Mouse (Mus musculus): ENCODE measurements around the gene Ttc28. TPM values are rescaled to one million over a fixed set of nuclear protein-coding genes. Genes with fewer than 3 reads are reported as not detected.

The Ttc28 gene
- polyA plus RNA-seq, 1 experiment from 2014 or later = 5.4 TPM

- no peak for TF ChIP-seq CTCF (IDR thresholded peaks at IDR 0.05)
- TF ChIP-seq EP300 (IDR thresholded peaks at IDR 0.05) = no peak
- Histone ChIP-seq H3K27me3 (replicated peaks; ENCODE audit: insufficient read depth, low read length) (no peaks in the 10 kb centered on the region), H3K9ac (replicated peaks; ENCODE audit: low read depth) (no peak overlapping the region), H3K4me1 (ENCODE audit: insufficient read depth, low read depth, low read length) (peaks cover 9% of the 10 kb centered on the region; the same call in 1 of the 2 replicates), H3K36me3 (ENCODE audit: insufficient read depth, low read length) (no peaks in the 10 kb centered on the region), H3K4me3 (ENCODE audit: low read depth, low read length) (no peak overlapping the region), H3K9me3 (ENCODE audit: low read length) (no peaks in the 10 kb centered on the region), H3K27ac (ENCODE audit: low read length) (no peak overlapping the region), H3K4me2 (replicated peaks; ENCODE audit: low read depth, low read length) (no peak overlapping the region)
- ATAC-seq = no peak
- DNase-seq (ENCODE audit: low spot score) = no peak
- 47% methylated on average over 8 of the region's 8 CpGs for WGBS
These were observed 234.2 kb downstream of the Ttc28 start for GRCm38 (mm10) chr5:111113694-111114375.

- TF ChIP-seq CTCF (IDR thresholded peaks at IDR 0.05) (no peak), EP300 (IDR thresholded peaks at IDR 0.05) (no peak)
- Histone ChIP-seq H3K4me2 (replicated peaks; ENCODE audit: low read depth, low read length) (no peak overlapping the region), H3K27ac (ENCODE audit: low read length) (no peak overlapping the region), H3K4me1 (ENCODE audit: insufficient read depth, low read depth, low read length) (peaks cover 9% of the 10 kb centered on the region; the same call in 1 of the 2 replicates), H3K27me3 (replicated peaks; ENCODE audit: insufficient read depth, low read length) (no peaks in the 10 kb centered on the region), H3K4me3 (ENCODE audit: low read depth, low read length) (no peak overlapping the region), H3K36me3 (ENCODE audit: insufficient read depth, low read length) (no peaks in the 10 kb centered on the region), H3K9me3 (ENCODE audit: low read length) (no peaks in the 10 kb centered on the region), H3K9ac (replicated peaks; ENCODE audit: low read depth) (no peak overlapping the region)
- no peak for DNase-seq (ENCODE audit: low spot score)
- 80% methylated on average over 10 of the region's 10 CpGs for WGBS
- ATAC-seq = no peak
These were observed 235.0 kb downstream of the Ttc28 start for GRCm38 (mm10) chr5:111114597-111114996.

DNA sequence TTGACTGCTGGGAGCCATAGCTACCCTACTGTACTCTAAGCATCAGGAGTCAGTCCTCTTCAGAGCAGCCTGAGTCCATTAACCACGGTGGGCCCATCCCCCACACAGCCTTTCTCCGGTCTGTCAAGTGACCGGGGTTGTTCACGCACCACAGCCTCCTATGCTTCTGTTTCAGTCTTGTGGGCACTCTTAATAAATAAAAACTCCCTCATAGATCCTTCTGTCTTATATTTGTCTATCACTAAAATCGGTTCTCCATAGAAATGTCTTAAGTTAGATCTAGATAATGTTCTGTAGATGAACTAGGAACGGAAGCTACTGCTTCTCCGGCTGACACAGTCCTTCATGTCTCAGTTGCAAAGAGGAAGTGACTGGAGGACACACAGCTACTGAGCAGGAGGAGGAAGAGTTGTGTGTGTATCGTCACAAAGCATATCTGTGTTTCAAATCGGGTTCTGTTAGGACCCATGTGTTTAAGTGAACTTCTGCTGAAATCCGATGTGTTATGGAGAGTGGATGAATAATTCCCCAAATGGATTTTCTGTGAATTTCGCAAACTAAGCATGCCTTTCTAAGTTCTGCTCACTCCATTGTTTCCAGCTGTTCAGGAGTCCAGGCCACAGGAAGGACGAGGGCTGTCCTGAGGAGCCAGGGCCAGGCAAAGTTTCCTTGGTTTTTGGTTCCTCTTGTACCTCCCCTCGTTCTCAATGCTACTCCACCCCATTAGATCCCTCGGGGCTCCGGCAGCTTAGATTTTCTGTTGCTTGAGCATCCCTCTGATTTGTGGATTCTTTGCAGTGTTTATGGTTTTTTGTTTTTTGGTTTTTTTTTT, 236.1 kb downstream of the Ttc28 start:
- peaks cover 9% of the 10 kb centered on the region; the same call in 1 of the 2 replicates for H3K4me1 ChIP-seq (ENCODE audit: insufficient read depth, low read depth, low read length)
- WGBS = 49% methylated on average over 15 of the region's 15 CpGs
- no peak overlapping the region for H3K4me2 ChIP-seq (replicated peaks; ENCODE audit: low read depth, low read length)
- no peaks in the 10 kb centered on the region for H3K27me3 ChIP-seq (replicated peaks; ENCODE audit: insufficient read depth, low read length)
- H3K9me3 ChIP-seq (ENCODE audit: low read length) = no peaks in the 10 kb centered on the region
- peak overlapping the region; percentile 38 for H3K27ac ChIP-seq (ENCODE audit: low read length)
- ATAC-seq (peak; percentile 49), DNase-seq (ENCODE audit: low spot score) (peak; percentile 59)
- H3K9ac ChIP-seq (replicated peaks; ENCODE audit: low read depth) = no peak overlapping the region
- TF ChIP-seq EP300 (IDR thresholded peaks at IDR 0.05) (no peak), CTCF (IDR thresholded peaks at IDR 0.05) (no peak)
- H3K4me3 ChIP-seq (ENCODE audit: low read depth, low read length) = no peak overlapping the region
- H3K36me3 ChIP-seq (ENCODE audit: insufficient read depth, low read length) = no peaks in the 10 kb centered on the region

GRCm38 (mm10) chr5:111119805-111120204, 240.2 kb downstream of the Ttc28 start:
- 74% methylated on average over 3 of the region's 3 CpGs for WGBS
- peaks cover 9% of the 10 kb centered on the region; the same call in 1 of the 2 replicates for H3K4me1 ChIP-seq (ENCODE audit: insufficient read depth, low read depth, low read length)
- DNase-seq (ENCODE audit: low spot score) = no peak
- no peak overlapping the region for H3K4me3 ChIP-seq (ENCODE audit: low read depth, low read length)
- no peak overlapping the region for H3K4me2 ChIP-seq (replicated peaks; ENCODE audit: low read depth, low read length)
- no peak for TF ChIP-seq CTCF (IDR thresholded peaks at IDR 0.05)
- H3K27ac ChIP-seq (ENCODE audit: low read length) = no peak overlapping the region
- H3K36me3 ChIP-seq (ENCODE audit: insufficient read depth, low read length) = no peaks in the 10 kb centered on the region
- ATAC-seq = no peak
- H3K27me3 ChIP-seq (replicated peaks; ENCODE audit: insufficient read depth, low read length) = no peaks in the 10 kb centered on the region
- no peaks in the 10 kb centered on the region for H3K9me3 ChIP-seq (ENCODE audit: low read length)
- no peak overlapping the region for H3K9ac ChIP-seq (replicated peaks; ENCODE audit: low read depth)

DNA sequence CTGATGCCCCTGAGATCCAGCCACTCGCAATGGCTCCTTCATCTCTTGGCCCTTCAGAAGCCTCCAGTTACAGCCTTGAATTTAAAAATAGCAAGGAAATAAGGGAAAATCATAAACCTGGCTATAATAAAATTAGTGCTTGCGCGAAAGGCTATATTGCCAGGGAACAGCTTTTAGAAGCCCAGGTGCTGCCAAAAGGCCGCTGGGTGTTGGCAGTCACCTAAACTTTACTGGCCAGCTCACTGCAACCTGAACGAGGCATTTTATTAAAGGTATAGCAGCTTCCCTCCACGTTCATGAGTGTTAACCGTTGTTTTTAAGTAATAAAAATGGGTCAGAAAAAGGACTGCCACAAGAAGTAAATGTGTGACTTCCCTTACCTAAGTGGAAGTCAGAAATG, 240.7 kb downstream of the Ttc28 start:
- Histone ChIP-seq H3K9me3 (ENCODE audit: low read length) (no peaks in the 10 kb centered on the region), H3K27me3 (replicated peaks; ENCODE audit: insufficient read depth, low read length) (no peaks in the 10 kb centered on the region), H3K36me3 (ENCODE audit: insufficient read depth, low read length) (no peaks in the 10 kb centered on the region), H3K27ac (ENCODE audit: low read length) (no peak overlapping the region), H3K9ac (replicated peaks; ENCODE audit: low read depth) (no peak overlapping the region), H3K4me2 (replicated peaks; ENCODE audit: low read depth, low read length) (no peak overlapping the region), H3K4me1 (ENCODE audit: insufficient read depth, low read depth, low read length) (peaks cover 4% of the 10 kb centered on the region; the same call in 1 of the 2 replicates), H3K4me3 (ENCODE audit: low read depth, low read length) (no peak overlapping the region)
- no peak for DNase-seq (ENCODE audit: low spot score)
- TF ChIP-seq EP300 (IDR thresholded peaks at IDR 0.05) (no peak), CTCF (IDR thresholded peaks at IDR 0.05) (no peak)
- no peak for ATAC-seq
- WGBS = 82% methylated on average over 7 of the region's 7 CpGs

DNA sequence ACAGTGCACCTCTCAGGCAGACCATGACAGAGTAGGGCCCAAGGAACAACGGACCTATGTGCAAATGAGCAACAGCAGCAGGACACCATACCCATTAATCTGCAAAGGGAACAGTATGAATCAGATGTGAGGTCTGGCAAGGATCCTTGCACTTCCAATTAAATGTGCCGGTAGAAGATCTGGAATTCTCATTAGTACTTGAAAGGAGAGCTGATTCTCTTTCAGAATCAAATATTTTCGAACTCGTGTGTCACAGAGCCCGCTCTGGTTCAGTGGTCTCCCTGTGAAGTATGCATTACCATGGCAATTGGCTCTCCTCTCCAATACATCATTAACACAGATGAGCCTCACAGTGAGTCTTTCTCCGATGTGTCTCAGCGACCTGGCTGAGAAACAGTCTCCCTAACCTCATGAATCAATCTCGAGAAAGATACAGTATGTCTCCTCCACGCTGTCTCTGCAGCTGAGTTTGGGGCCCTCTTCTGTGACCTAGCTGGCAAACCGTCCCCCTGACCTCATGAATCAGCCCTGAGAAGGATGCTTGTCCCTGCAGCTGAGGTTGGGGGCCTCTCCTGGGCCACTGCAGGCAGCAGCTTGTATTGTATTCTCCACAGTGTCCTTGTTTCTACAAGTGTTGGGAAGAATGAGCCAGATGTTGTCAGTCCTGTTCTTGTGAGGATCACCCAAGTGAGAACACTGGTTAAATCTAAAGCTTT, 241.3 kb downstream of the Ttc28 start:
- no peaks in the 10 kb centered on the region for H3K9me3 ChIP-seq (ENCODE audit: low read length)
- H3K9ac ChIP-seq (replicated peaks; ENCODE audit: low read depth) = no peak overlapping the region
- DNase-seq (ENCODE audit: low spot score) (no peak), ATAC-seq (no peak)
- H3K27ac ChIP-seq (ENCODE audit: low read length) = no peak overlapping the region
- 63% methylated on average over 10 of the region's 10 CpGs for WGBS
- TF ChIP-seq EP300 (IDR thresholded peaks at IDR 0.05) (no peak), CTCF (IDR thresholded peaks at IDR 0.05) (no peak)
- no peaks in the 10 kb centered on the region for H3K36me3 ChIP-seq (ENCODE audit: insufficient read depth, low read length)
- H3K4me2 ChIP-seq (replicated peaks; ENCODE audit: low read depth, low read length) = no peak overlapping the region
- no peak overlapping the region for H3K4me3 ChIP-seq (ENCODE audit: low read depth, low read length)
- H3K4me1 ChIP-seq (ENCODE audit: insufficient read depth, low read depth, low read length) = no peaks in the 10 kb centered on the region
- no peaks in the 10 kb centered on the region for H3K27me3 ChIP-seq (replicated peaks; ENCODE audit: insufficient read depth, low read length)

Data from lung, postnatal 0 days (tissue).